Mouse (Mus musculus) ES-Bruce4 (cell line): Measurements from ENCODE around the gene Rrm2. TPM values are rescaled to one million over a fixed set of nuclear protein-coding genes. Genes with fewer than 3 reads are reported as not detected.
A peak's percentile ranks its signal among the peaks of the same experiment; 100 is the strongest.

ENCODE experiments used
- H3K27ac ChIP-seq: 2 replicates; pipeline ENCODE4 v1.5.1; 2012; ENCODE audit warnings: low read length, inconsistent platforms; ENCODE audit not compliant: insufficient read depth
- H3K27me3 ChIP-seq: 2 replicates; pipeline ENCODE4 v1.6.1; 2012; ENCODE audit warnings: mild to moderate bottlenecking, low read length, inconsistent platforms; ENCODE audit not compliant: control insufficient read depth, poor library complexity, insufficient read depth, severe bottlenecking
- H3K36me3 ChIP-seq: 2 replicates; pipeline ENCODE4 v1.6.1; 2012; ENCODE audit warnings: inconsistent platforms, mild to moderate bottlenecking, low read length, moderate library complexity; ENCODE audit not compliant: control insufficient read depth, poor library complexity, insufficient read depth, severe bottlenecking
- H3K4me1 ChIP-seq: one replicate; pipeline ENCODE4 v1.8.1; 2011; ENCODE audit warnings: low read length; ENCODE audit not compliant: control insufficient read depth, insufficient read depth
- H3K4me3 ChIP-seq: 2 replicates; pipeline ENCODE4 v1.5.1; 2011; ENCODE audit warnings: low read depth, mild to moderate bottlenecking, low read length
- H3K9ac ChIP-seq: 2 replicates; pipeline ENCODE4 v1.6.1; 2012; ENCODE audit warnings: low read depth, mild to moderate bottlenecking, inconsistent platforms; ENCODE audit not compliant: poor library complexity, severe bottlenecking
- H3K9me3 ChIP-seq: replicated peaks from 2 replicates; pipeline ENCODE4 v1.6.1; 2012; ENCODE audit warnings: mild to moderate bottlenecking, low read length, inconsistent platforms; ENCODE audit not compliant: control insufficient read depth, poor library complexity, insufficient read depth, severe bottlenecking
- CTCF ChIP-seq: IDR thresholded peaks from one replicate; pipeline ENCODE4 v1.8.1; 2011; ENCODE audit warnings: low read depth, low read length
- EP300 ChIP-seq: IDR thresholded peaks from 2 replicates; pipeline ENCODE4 v1.6.1; 2011; ENCODE audit warnings: low read depth, low read length; ENCODE audit not compliant: insufficient read depth
- POLR2A ChIP-seq: IDR thresholded peaks from one replicate; pipeline ENCODE4 v1.8.1; 2011; ENCODE audit warnings: low read length; ENCODE audit not compliant: insufficient read depth
- polyA plus RNA-seq: library from polyadenylated mRNA; stranded (reverse); fragments of >200 nt; gene quantifications from 2 replicates; pipeline ENCODE4 v1.2.4, GENCODE M21; 2011; ENCODE audit warnings: low read depth; ENCODE audit not compliant: missing spikeins, insufficient read depth, insufficient read length

Gene Rrm2
- polyA plus RNA-seq, 1 experiment, result 319 TPM

- H3K36me3 ChIP-seq, result no peaks in the 10 kb centered on the region
- TF ChIP-seq CTCF, result peak; percentile 20
- TF ChIP-seq POLR2A, result no peak
- no peak overlapping the region for H3K27ac ChIP-seq
- peaks cover 8% of the 10 kb centered on the region for H3K27me3 ChIP-seq
- H3K9me3 ChIP-seq, result no peaks in the 10 kb centered on the region
- H3K4me1 ChIP-seq, result no peaks in the 10 kb centered on the region
- H3K9ac ChIP-seq, result peak overlapping the region; percentile 68
- peak overlapping the region; percentile 74 for H3K4me3 ChIP-seq
Measured at GRCm38 (mm10) chr12:24680492-24681285, 27.4 kb upstream of the Rrm2 start.

- Histone ChIP-seq H3K27ac (no peak within 1 kb of the TSS), H3K9ac (peak within 1 kb of the TSS; percentile 68), H3K4me3 (peak within 1 kb of the TSS; percentile 74), H3K4me1 (no peaks in the 10 kb centered on the region), H3K9me3 (no peaks in the 10 kb centered on the region), H3K36me3 (no peaks in the 10 kb centered on the region), H3K27me3 (peaks cover 8% of the 10 kb centered on the region)
- no peak for TF ChIP-seq EP300
- TF ChIP-seq POLR2A, result no peak
- TF ChIP-seq CTCF, result no peak
Measured at GRCm38 (mm10) chr12:24681286-24682023, 26.6 kb upstream of the Rrm2 start, which contains the start of gene Cys1. TSS of gene Cys1 (minus strand) at chr12:24681813.

- TF ChIP-seq CTCF (no peak), POLR2A (no peak)
- no peak overlapping the region for H3K27ac ChIP-seq
- no peak overlapping the region for H3K4me3 ChIP-seq
- no peaks in the 10 kb centered on the region for H3K9me3 ChIP-seq
- H3K4me1 ChIP-seq, result no peaks in the 10 kb centered on the region
- no peak overlapping the region for H3K9ac ChIP-seq
- H3K36me3 ChIP-seq, result no peaks in the 10 kb centered on the region
- peaks cover 8% of the 10 kb centered on the region for H3K27me3 ChIP-seq
Measured at GRCm38 (mm10) chr12:24682563-24682962, 25.5 kb upstream of the Rrm2 start.

- Histone ChIP-seq H3K27ac (no peak overlapping the region), H3K36me3 (no peaks in the 10 kb centered on the region), H3K4me1 (no peaks in the 10 kb centered on the region), H3K27me3 (peaks cover 8% of the 10 kb centered on the region), H3K9ac (no peak overlapping the region), H3K9me3 (no peaks in the 10 kb centered on the region), H3K4me3 (no peak overlapping the region)
- no peak for TF ChIP-seq CTCF
- TF ChIP-seq EP300, result no peak
- no peak for TF ChIP-seq POLR2A
Measured at GRCm38 (mm10) chr12:24683461-24683860, 24.6 kb upstream of the Rrm2 start.

DNA sequence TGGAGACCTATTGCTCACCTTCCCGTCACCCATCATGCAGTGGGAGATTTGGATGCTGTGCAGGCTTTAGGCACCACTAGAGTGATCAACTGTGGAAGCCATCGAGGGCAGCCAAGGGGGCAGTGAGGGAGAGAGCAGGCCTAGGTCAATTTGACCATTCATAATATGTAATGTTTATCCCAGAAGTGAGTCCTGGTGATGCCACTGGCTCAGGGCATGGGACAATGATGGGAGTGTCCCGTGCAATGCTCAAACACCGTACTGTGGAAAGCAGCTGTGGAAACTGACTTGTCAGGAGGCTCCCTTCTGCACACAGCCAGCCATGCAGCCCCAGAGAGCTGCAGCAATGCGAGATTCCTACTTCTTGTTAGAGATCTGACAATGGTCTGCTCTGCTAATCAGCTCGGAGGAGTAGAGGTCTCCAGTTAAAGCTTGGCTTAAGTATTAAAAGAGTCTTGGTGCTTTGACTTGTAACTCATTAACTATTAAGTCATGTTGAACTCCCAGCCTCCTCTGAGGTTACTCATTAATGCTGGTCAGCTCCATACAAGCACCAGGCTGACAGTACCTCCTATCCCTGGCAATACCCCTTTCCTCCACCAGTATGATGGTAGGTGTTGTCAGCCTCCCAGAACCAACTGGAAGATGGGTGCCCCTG is 21.9 kb upstream of the Rrm2 start:
- H3K4me3 ChIP-seq, result no peak overlapping the region
- H3K36me3 ChIP-seq, result no peaks in the 10 kb centered on the region
- no peak overlapping the region for H3K9ac ChIP-seq
- no peak overlapping the region for H3K27ac ChIP-seq
- no peaks in the 10 kb centered on the region for H3K4me1 ChIP-seq
- no peaks in the 10 kb centered on the region for H3K9me3 ChIP-seq
- no peak for TF ChIP-seq EP300
- TF ChIP-seq CTCF, result no peak
- no peak for TF ChIP-seq POLR2A
- H3K27me3 ChIP-seq, result peaks cover 3% of the 10 kb centered on the region

- Histone ChIP-seq H3K9me3 (peaks cover 3% of the 10 kb centered on the region; the same call in 1 of the 2 replicates), H3K4me3 (no peak overlapping the region), H3K27me3 (peaks cover 3% of the 10 kb centered on the region), H3K4me1 (no peaks in the 10 kb centered on the region), H3K36me3 (no peaks in the 10 kb centered on the region), H3K9ac (no peak overlapping the region), H3K27ac (no peak overlapping the region)
- no peak for TF ChIP-seq POLR2A
- TF ChIP-seq CTCF, result no peak
- TF ChIP-seq EP300, result no peak
Measured at GRCm38 (mm10) chr12:24686696-24687346, 21.2 kb upstream of the Rrm2 start.
